Mouse (Mus musculus): ENCODE measurements around the gene Cfap161.

DNA sequence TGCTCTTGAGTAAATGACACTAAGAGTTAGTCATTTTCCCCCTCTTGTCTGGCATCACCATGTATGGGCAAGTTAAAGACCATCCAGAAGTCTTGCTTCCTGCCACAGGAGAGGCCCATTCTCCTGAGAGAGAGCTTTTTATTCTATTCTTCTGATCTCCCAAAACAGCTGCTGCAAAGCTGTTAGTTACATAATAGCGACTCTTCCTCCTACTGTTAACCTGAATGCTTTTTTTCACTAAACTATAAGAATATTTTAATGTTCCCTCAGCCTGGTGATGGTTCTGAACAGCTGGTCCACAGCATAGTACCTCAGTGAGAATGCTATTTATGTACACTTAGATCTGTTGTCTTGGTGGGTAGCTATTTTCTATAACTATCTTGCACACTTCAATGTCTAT, 21.0 kb upstream of the Cfap161 start:
- TF ChIP-seq CTCF (IDR thresholded peaks at IDR 0.05; ENCODE audit: low read depth, low read length) (no peak), POLR2A (IDR thresholded peaks at IDR 0.05; ENCODE audit: insufficient read depth, low read length) (no peak)
